Mouse (Mus musculus): Measurements from ENCODE around the gene Dnase1.

DNA sequence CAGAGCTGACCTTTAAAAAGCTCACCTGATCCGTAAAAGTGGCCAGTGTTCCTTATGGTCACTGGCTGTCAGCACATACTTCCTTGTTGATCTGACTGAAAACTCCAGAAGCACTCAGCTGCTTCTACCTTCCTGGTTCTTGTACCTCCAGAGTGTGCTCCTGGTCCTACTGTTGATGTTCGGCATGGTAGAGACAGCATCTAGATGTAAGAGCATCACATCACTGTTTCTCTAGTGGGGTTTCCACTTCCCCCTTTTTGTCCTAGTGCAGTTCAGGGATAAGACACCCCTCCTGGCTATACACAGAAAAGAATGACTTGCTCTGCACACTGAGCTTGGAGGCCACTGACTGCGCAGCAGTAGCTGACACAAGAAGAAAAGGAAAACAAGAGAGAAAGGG is 2.3 kb upstream of the Dnase1 start:
- no peak for TF ChIP-seq POLR2A (IDR thresholded peaks at IDR 0.05; ENCODE audit: insufficient read length, low read depth)
- no peak for TF ChIP-seq TCF12 (IDR thresholded peaks at IDR 0.05; ENCODE audit: insufficient read depth, poor library complexity, severe bottlenecking)
- no peak for TF ChIP-seq E2F4 (IDR thresholded peaks at IDR 0.05; ENCODE audit: insufficient read depth)
- no peak for TF ChIP-seq USF1 (IDR thresholded peaks at IDR 0.05; ENCODE audit: low read depth)
- TF ChIP-seq TCF3 (IDR thresholded peaks at IDR 0.05; ENCODE audit: insufficient read length, low read depth) = no peak
- no peak for TF ChIP-seq MYOG (IDR thresholded peaks at IDR 0.05; ENCODE audit: control insufficient read depth in 1 of 3, insufficient read depth in 1 of 3, insufficient read length in 2 of 3, low read depth in 2 of 3)
- no peak for TF ChIP-seq MAX (IDR thresholded peaks at IDR 0.05; ENCODE audit: low read depth)
- TF ChIP-seq POLR2AphosphoS2 (IDR thresholded peaks at IDR 0.05; ENCODE audit: insufficient read length, low read depth) = no peak
- TF ChIP-seq SRF (IDR thresholded peaks at IDR 0.05; ENCODE audit: control insufficient read depth, insufficient read length, low read depth) = no peak
- no peak for TF ChIP-seq REST (IDR thresholded peaks at IDR 0.05; ENCODE audit: insufficient read depth, insufficient read length)
- no peak for TF ChIP-seq CEBPB (IDR thresholded peaks at IDR 0.05; ENCODE audit: insufficient read depth, poor library complexity, severe bottlenecking)
